Mouse (Mus musculus): ENCODE measurements around the gene Riox2. TPM values are rescaled to one million over a fixed set of nuclear protein-coding genes. Genes with fewer than 3 reads are reported as not detected.

Gene Riox2
- polyA plus RNA-seq, 1 experiment from 2014 or later, result 34.9 TPM

- 92% methylated on average over 13 of the region's 13 CpGs for WGBS
- ATAC-seq (ENCODE audit: insufficient number of reproducible peaks, low FRiP score, low TSS enrichment, low read depth) (no peak), DNase-seq (ENCODE audit: low spot score) (no peak)
- H3K27me3 ChIP-seq (ENCODE audit: control insufficient read depth, insufficient read depth, low read length), result no peaks in the 10 kb centered on the region
- H3K36me3 ChIP-seq (ENCODE audit: control insufficient read depth, insufficient read depth, low read length), result no peaks in the 10 kb centered on the region
- no peak overlapping the region for H3K9ac ChIP-seq (ENCODE audit: low read length)
- no peak overlapping the region for H3K27ac ChIP-seq (replicated peaks; ENCODE audit: low read depth, low read length)
- no peak overlapping the region for H3K4me2 ChIP-seq (ENCODE audit: low read depth, severe bottlenecking)
- no peaks in the 10 kb centered on the region for H3K4me1 ChIP-seq (ENCODE audit: control insufficient read depth, insufficient read depth, low read length)
- H3K9me3 ChIP-seq (ENCODE audit: control insufficient read depth, low read length), result 0 out of 2 replicates have a peak, but pooled peaks cover 3% of the 10 kb centered on the region
- H3K4me3 ChIP-seq (ENCODE audit: low read depth, low read length), result no peak overlapping the region
These were observed 58.0 kb downstream of the Riox2 start for GRCm38 (mm10) chr16:59529570-59529969.

DNA sequence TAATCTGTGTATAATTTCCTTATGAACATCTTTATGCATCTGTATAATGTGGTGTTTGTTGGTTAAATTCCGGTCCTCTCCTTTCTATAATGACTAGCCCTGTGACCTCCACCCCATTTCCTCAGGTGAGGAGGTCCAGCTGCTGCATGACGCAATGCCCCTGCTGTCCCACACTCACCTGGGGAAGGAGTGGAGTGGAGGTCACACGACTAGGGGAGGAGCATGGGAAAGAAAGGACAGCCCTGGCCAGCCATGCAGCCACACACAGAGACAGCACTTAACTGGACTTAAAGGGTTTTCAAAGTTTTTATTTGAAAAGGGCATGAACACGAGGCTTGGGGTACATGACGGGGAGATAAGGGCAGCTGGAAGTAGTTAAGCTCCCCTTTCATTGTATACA lies 59.7 kb downstream of the Riox2 start:
- Histone ChIP-seq H3K4me1 (ENCODE audit: control insufficient read depth, insufficient read depth, low read length) (no peaks in the 10 kb centered on the region), H3K36me3 (ENCODE audit: control insufficient read depth, insufficient read depth, low read length) (no peaks in the 10 kb centered on the region), H3K27ac (replicated peaks; ENCODE audit: low read depth, low read length) (no peak overlapping the region), H3K27me3 (ENCODE audit: control insufficient read depth, insufficient read depth, low read length) (no peaks in the 10 kb centered on the region), H3K4me2 (ENCODE audit: low read depth, severe bottlenecking) (no peak overlapping the region), H3K9me3 (ENCODE audit: control insufficient read depth, low read length) (0 out of 2 replicates have a peak, but pooled peaks cover 3% of the 10 kb centered on the region), H3K9ac (ENCODE audit: low read length) (no peak overlapping the region), H3K4me3 (ENCODE audit: low read depth, low read length) (no peak overlapping the region)
- ATAC-seq (ENCODE audit: insufficient number of reproducible peaks, low FRiP score, low TSS enrichment, low read depth) (no peak), DNase-seq (ENCODE audit: low spot score) (no peak)
- WGBS, result 69% methylated on average over 5 of the region's 5 CpGs

- Histone ChIP-seq H3K4me3 (ENCODE audit: low read depth, low read length) (no peak overlapping the region), H3K36me3 (ENCODE audit: control insufficient read depth, insufficient read depth, low read length) (no peaks in the 10 kb centered on the region), H3K9me3 (ENCODE audit: control insufficient read depth, low read length) (0 out of 2 replicates have a peak, but pooled peaks cover 3% of the 10 kb centered on the region), H3K27ac (replicated peaks; ENCODE audit: low read depth, low read length) (no peak overlapping the region), H3K4me2 (ENCODE audit: low read depth, severe bottlenecking) (no peak overlapping the region), H3K9ac (ENCODE audit: low read length) (no peak overlapping the region), H3K4me1 (ENCODE audit: control insufficient read depth, insufficient read depth, low read length) (no peaks in the 10 kb centered on the region), H3K27me3 (ENCODE audit: control insufficient read depth, insufficient read depth, low read length) (no peaks in the 10 kb centered on the region)
- DNase-seq (ENCODE audit: low spot score), result no peak
- no peak for ATAC-seq (ENCODE audit: insufficient number of reproducible peaks, low FRiP score, low TSS enrichment, low read depth)
- WGBS, result 48% methylated on average over 3 of the region's 3 CpGs
These were observed 61.0 kb downstream of the Riox2 start for GRCm38 (mm10) chr16:59532561-59532960.

GRCm38 (mm10) chr16:59534349-59534748 lies 62.8 kb downstream of the Riox2 start:
- Histone ChIP-seq H3K4me2 (ENCODE audit: low read depth, severe bottlenecking) (no peak overlapping the region), H3K9ac (ENCODE audit: low read length) (no peak overlapping the region), H3K9me3 (ENCODE audit: control insufficient read depth, low read length) (0 out of 2 replicates have a peak, but pooled peaks cover 3% of the 10 kb centered on the region), H3K36me3 (ENCODE audit: control insufficient read depth, insufficient read depth, low read length) (no peaks in the 10 kb centered on the region), H3K27me3 (ENCODE audit: control insufficient read depth, insufficient read depth, low read length) (no peaks in the 10 kb centered on the region), H3K4me1 (ENCODE audit: control insufficient read depth, insufficient read depth, low read length) (no peaks in the 10 kb centered on the region), H3K27ac (replicated peaks; ENCODE audit: low read depth, low read length) (no peak overlapping the region), H3K4me3 (ENCODE audit: low read depth, low read length) (no peak overlapping the region)
- 86% methylated on average over 11 of the region's 11 CpGs for WGBS
- no peak for ATAC-seq (ENCODE audit: insufficient number of reproducible peaks, low FRiP score, low TSS enrichment, low read depth)
- DNase-seq (ENCODE audit: low spot score), result no peak

- no peak for ATAC-seq (ENCODE audit: insufficient number of reproducible peaks, low FRiP score, low TSS enrichment, low read depth)
- WGBS, result 81% methylated on average over 5 of the region's 5 CpGs
- no peak for DNase-seq (ENCODE audit: low spot score)
These were observed 64.1 kb downstream of the Riox2 start for GRCm38 (mm10) chr16:59535673-59536072.

DNA sequence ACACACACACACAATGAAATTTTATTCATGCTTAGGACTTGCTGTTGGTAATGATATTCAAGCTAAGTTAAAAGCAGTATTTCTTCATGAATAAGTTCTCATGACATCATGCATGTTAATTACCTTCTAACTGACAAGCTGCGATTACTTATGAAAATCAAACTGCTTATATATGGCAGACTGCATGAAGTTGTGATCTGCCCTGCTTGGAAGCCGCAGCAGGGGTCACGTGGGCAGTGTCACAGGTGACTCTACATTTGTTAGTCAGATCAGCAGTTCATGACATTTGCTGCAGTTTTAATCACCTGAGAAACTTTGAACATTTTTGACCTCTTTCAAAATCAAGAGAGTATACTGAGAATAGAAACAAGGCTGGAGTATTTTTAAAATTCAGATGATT lies 69.4 kb downstream of the Riox2 start:
- ATAC-seq (ENCODE audit: insufficient number of reproducible peaks, low FRiP score, low TSS enrichment, low read depth) (no peak), DNase-seq (ENCODE audit: low spot score) (no peak)
- 90% methylated on average over 3 of the region's 3 CpGs for WGBS
- Histone ChIP-seq H3K9me3 (ENCODE audit: control insufficient read depth, low read length) (no peaks in the 10 kb centered on the region), H3K27me3 (ENCODE audit: control insufficient read depth, insufficient read depth, low read length) (no peaks in the 10 kb centered on the region), H3K4me3 (ENCODE audit: low read depth, low read length) (no peak overlapping the region), H3K4me1 (ENCODE audit: control insufficient read depth, insufficient read depth, low read length) (no peaks in the 10 kb centered on the region), H3K36me3 (ENCODE audit: control insufficient read depth, insufficient read depth, low read length) (no peaks in the 10 kb centered on the region), H3K4me2 (ENCODE audit: low read depth, severe bottlenecking) (no peak overlapping the region), H3K9ac (ENCODE audit: low read length) (no peak overlapping the region), H3K27ac (replicated peaks; ENCODE audit: low read depth, low read length) (no peak overlapping the region)

More at GRCm38 (mm10) chr16:59535673-59536072, 64.1 kb downstream of the Riox2 start:
- Histone ChIP-seq H3K27me3 (ENCODE audit: control insufficient read depth, insufficient read depth, low read length) (no peaks in the 10 kb centered on the region), H3K9me3 (ENCODE audit: control insufficient read depth, low read length) (no peaks in the 10 kb centered on the region), H3K9ac (ENCODE audit: low read length) (no peak overlapping the region), H3K4me2 (ENCODE audit: low read depth, severe bottlenecking) (no peak overlapping the region), H3K4me3 (ENCODE audit: low read depth, low read length) (no peak overlapping the region), H3K36me3 (ENCODE audit: control insufficient read depth, insufficient read depth, low read length) (no peaks in the 10 kb centered on the region), H3K27ac (replicated peaks; ENCODE audit: low read depth, low read length) (no peak overlapping the region), H3K4me1 (ENCODE audit: control insufficient read depth, insufficient read depth, low read length) (no peaks in the 10 kb centered on the region)

DNA sequence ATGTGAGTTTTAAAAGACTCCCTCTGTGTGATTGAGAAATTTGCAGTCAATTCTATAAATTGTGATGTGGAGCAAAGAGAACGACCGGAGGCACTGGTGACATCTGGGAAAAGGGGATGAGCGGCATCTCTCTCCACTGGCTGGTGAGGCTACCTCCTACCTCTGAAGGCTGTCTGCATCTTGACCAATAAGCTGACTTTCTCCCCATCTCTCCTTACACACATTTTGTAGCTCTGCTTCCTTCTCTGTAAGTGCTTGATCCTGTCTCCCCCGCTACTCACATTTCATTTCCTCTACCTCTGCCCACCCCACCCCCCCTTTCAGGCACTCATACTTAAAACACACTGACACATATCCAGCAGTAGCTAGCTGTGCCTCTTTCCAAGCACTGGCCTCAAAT lies 69.8 kb downstream of the Riox2 start:
- ATAC-seq (ENCODE audit: insufficient number of reproducible peaks, low FRiP score, low TSS enrichment, low read depth) (no peak), DNase-seq (ENCODE audit: low spot score) (no peak)
- 66% methylated on average over 4 of the region's 4 CpGs for WGBS
- H3K9ac ChIP-seq (ENCODE audit: low read length), result no peak overlapping the region
- H3K9me3 ChIP-seq (ENCODE audit: control insufficient read depth, low read length), result no peaks in the 10 kb centered on the region
- H3K27me3 ChIP-seq (ENCODE audit: control insufficient read depth, insufficient read depth, low read length), result no peaks in the 10 kb centered on the region
- H3K4me1 ChIP-seq (ENCODE audit: control insufficient read depth, insufficient read depth, low read length), result no peaks in the 10 kb centered on the region
- H3K4me2 ChIP-seq (ENCODE audit: low read depth, severe bottlenecking), result no peak overlapping the region
- H3K27ac ChIP-seq (replicated peaks; ENCODE audit: low read depth, low read length), result no peak overlapping the region
- H3K4me3 ChIP-seq (ENCODE audit: low read depth, low read length), result no peak overlapping the region
- H3K36me3 ChIP-seq (ENCODE audit: control insufficient read depth, insufficient read depth, low read length), result no peaks in the 10 kb centered on the region

Other genes with a start within 250 kb of the Riox2 start
- gene Olfr201, start 199.1 kb upstream of the Riox2 start, polyA plus RNA-seq (2014; fragmentation: Nextera tagmentation; extraction: Ambion mirVana), result not detected in 2 replicates
- gene Olfr202, start 185.0 kb upstream of the Riox2 start, polyA plus RNA-seq (2014; fragmentation: Nextera tagmentation; extraction: Ambion mirVana), result not detected in 2 replicates
- gene Olfr203, start 172.9 kb upstream of the Riox2 start, polyA plus RNA-seq (2014; fragmentation: Nextera tagmentation; extraction: Ambion mirVana), result not detected in 2 replicates
- not detected in 2 replicates for gene Olfr204, start 153.5 kb upstream of the Riox2 start, polyA plus RNA-seq (2014; fragmentation: Nextera tagmentation; extraction: Ambion mirVana)
- gene Olfr205, start 140.6 kb upstream of the Riox2 start, polyA plus RNA-seq (2014; fragmentation: Nextera tagmentation; extraction: Ambion mirVana), result not detected in 2 replicates
- not detected in 2 replicates for gene Olfr206, start 122.5 kb upstream of the Riox2 start, polyA plus RNA-seq (2014; fragmentation: Nextera tagmentation; extraction: Ambion mirVana)
- not detected in 2 replicates for gene Olfr209, start 107.8 kb upstream of the Riox2 start, polyA plus RNA-seq (2014; fragmentation: Nextera tagmentation; extraction: Ambion mirVana)
- 0.07 and 0.12 TPM in 2 replicates for gene Gabrr3, start 64.4 kb upstream of the Riox2 start, polyA plus RNA-seq (2014; fragmentation: Nextera tagmentation; extraction: Ambion mirVana)
- 7.3 and 9.7 TPM in 2 replicates for gene Crybg3, start 129.2 kb downstream of the Riox2 start, polyA plus RNA-seq (2014; fragmentation: Nextera tagmentation; extraction: Ambion mirVana)
- gene Arl6, start 167.6 kb downstream of the Riox2 start, polyA plus RNA-seq (2014; fragmentation: Nextera tagmentation; extraction: Ambion mirVana), result 44.3 and 45.8 TPM in 2 replicates

All from limb, embryonic 11.5 days (tissue).